9 mouse cellular contexts compared by ENCODE assay signal in the genomic region with DNA sequence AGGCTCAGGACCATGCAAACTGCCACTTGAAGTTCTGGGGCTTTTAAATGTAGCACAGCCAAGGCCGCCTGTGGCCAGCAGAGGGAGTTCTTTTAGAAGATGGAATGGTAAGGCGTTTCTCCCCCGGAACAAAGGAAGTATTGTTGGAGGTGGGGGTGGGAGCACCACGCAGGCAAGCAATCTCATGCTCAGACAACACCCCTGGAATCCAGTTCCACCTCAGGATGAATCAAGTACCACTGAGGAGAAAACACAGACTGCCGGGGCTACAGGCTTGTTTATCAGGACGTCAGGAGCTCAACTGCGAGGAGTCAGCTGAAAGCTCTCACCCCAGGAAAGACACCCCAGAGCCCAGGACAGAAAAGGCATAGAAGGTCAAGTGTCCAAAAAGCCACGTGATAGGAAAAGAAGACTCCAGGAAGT. TPM values are rescaled to one million over a fixed set of nuclear protein-coding genes. Genes with fewer than 3 reads are reported as not detected.
DNase-seq lines count a peak whose midpoint lies in the region; ATAC-seq lines count a peak whose summit lies in the region.
"Had no signal": no experiment of that assay in that cellular context is flagged by ENCODE, and none has a peak within 500 bp of the region (broad histone marks: within the 10 kb centered on the region; RNA-seq: fewer than 3 reads in every experiment).

No protein-coding gene starts in this region.

- no peak overlapping the region for H3K9ac ChIP-seq in kidney, embryonic 14.5 days (ENCODE audit: low read depth, low read length)
- H3K9ac ChIP-seq in liver, embryonic 12.5 days, result 0 out of 2 replicates have a peak overlapping the region, but pooled peaks have one; percentile 14

- H3K4me3 ChIP-seq in heart, embryonic 10.5 days, result no peak overlapping the region
- H3K4me3 ChIP-seq in kidney, embryonic 14.5 days (ENCODE audit: low read length), result no peak overlapping the region
- peak overlapping the region; percentile 25; the same call in 1 of the 2 replicates for H3K4me3 ChIP-seq in liver, embryonic 12.5 days

- peak; percentile 41 for ATAC-seq in erythroblast, adult 5-6 weeks (replicated peaks; ENCODE audit: low FRiP score, poor library complexity, severe bottlenecking)
- ATAC-seq in kidney, embryonic 14.5 days (ENCODE audit: low FRiP score, low TSS enrichment), result no peak
- ATAC-seq in liver, embryonic 12.5 days, result no peak

- H3K36me3 ChIP-seq in heart, embryonic 10.5 days, result no peaks in the 10 kb centered on the region
- no peaks in the 10 kb centered on the region for H3K36me3 ChIP-seq in kidney, embryonic 14.5 days (ENCODE audit: control insufficient read depth, insufficient read depth, low read length)
- H3K36me3 ChIP-seq in liver, embryonic 12.5 days, result no peaks in the 10 kb centered on the region

- DNase-seq in B cell, adult 2 months, result peak; percentile 79 to 81
- DNase-seq in adrenal gland, postnatal 14 days, result peak; percentile 78
- DNase-seq in heart, embryonic 10.5 days (ENCODE audit: low spot score), result peak; percentile 85
- peak; percentile 58 for DNase-seq in neural tube, embryonic 10.5 days (ENCODE audit: extremely low spot score, low spot score)
- peak; percentile 32 for DNase-seq in testis, postnatal 14 days (ENCODE audit: low spot score)

- H3K27ac ChIP-seq in heart, embryonic 10.5 days, result peak overlapping the region; percentile 93
- peak overlapping the region; percentile 93; the same call in 1 of the 2 replicates for H3K27ac ChIP-seq in kidney, embryonic 14.5 days (ENCODE audit: low read depth, low read length)
- H3K27ac ChIP-seq in liver, embryonic 12.5 days, result peak overlapping the region; percentile 97

- H3K4me1 ChIP-seq in heart, embryonic 10.5 days, result peaks cover 45% of the 10 kb centered on the region
- peaks cover 26% of the 10 kb centered on the region for H3K4me1 ChIP-seq in kidney, embryonic 14.5 days (ENCODE audit: control insufficient read depth, insufficient read depth, low read length)
- peaks cover 66% of the 10 kb centered on the region for H3K4me1 ChIP-seq in liver, embryonic 12.5 days

- no peaks in the 10 kb centered on the region for H3K27me3 ChIP-seq in heart, embryonic 10.5 days (ENCODE audit: insufficient read depth, poor library complexity, severe bottlenecking)
- H3K27me3 ChIP-seq in kidney, embryonic 14.5 days (ENCODE audit: control insufficient read depth, insufficient read depth, low read length), result no peaks in the 10 kb centered on the region
- H3K27me3 ChIP-seq in liver, embryonic 12.5 days (replicated peaks), result 0 out of 2 replicates have a peak, but pooled peaks cover 6% of the 10 kb centered on the region

- no peaks in the 10 kb centered on the region for H3K9me3 ChIP-seq in heart, embryonic 10.5 days
- peaks cover 9% of the 10 kb centered on the region for H3K9me3 ChIP-seq in kidney, embryonic 14.5 days (ENCODE audit: control insufficient read depth, low read length)
- no peaks in the 10 kb centered on the region for H3K9me3 ChIP-seq in liver, embryonic 12.5 days (replicated peaks)

- whole genome bisulfite sequencing in heart, embryonic 10.5 days, result 24% methylated on average over 8 of the region's 8 CpGs
- WGBS in kidney, embryonic 14.5 days, result 34% methylated on average over 8 of the region's 8 CpGs
- 26% methylated on average over 8 of the region's 8 CpGs for WGBS in liver, embryonic 12.5 days (ENCODE audit: insufficient replicate concordance)

- no peak overlapping the region for H3K4me2 ChIP-seq in kidney, embryonic 14.5 days (replicated peaks; ENCODE audit: low read depth, low read length)
- peak overlapping the region; percentile 55 for H3K4me2 ChIP-seq in liver, embryonic 12.5 days

RNA-seq across cellular contexts. Expression of a gene that starts 40.0 kb away (rescaled TPM):
- 82.0 and 103 TPM in 2 replicates for total RNA-seq in adrenal gland, postnatal 14 days (2021)
- total RNA-seq in erythroblast, adult 5-6 weeks (2015; ENCODE audit: low replicate concordance), result 153 and 185 TPM in 2 replicates
- total RNA-seq in erythroblast, adult 5-6 weeks (2017; ENCODE audit: low replicate concordance), result 205 and 233 TPM in 2 replicates
- polyA plus RNA-seq in heart, embryonic 10.5 days (2016; fragmentation: Nextera tagmentation; extraction: Ambion mirVana), result 37.7 and 42.4 TPM in 2 replicates
- 31.3 and 54.2 TPM in 2 replicates for polyA plus RNA-seq in kidney, embryonic 14.5 days (2014; fragmentation: Nextera tagmentation; extraction: Ambion mirVana)
- 23.2 and 24.8 TPM in 2 replicates for polyA plus RNA-seq in liver, embryonic 12.5 days (2016; fragmentation: Nextera tagmentation; extraction: Ambion mirVana)

RNA-seq across cellular contexts. Expression of a gene that starts 50.6 kb away (rescaled TPM):
- total RNA-seq in adrenal gland, postnatal 14 days (2021), result not detected in 2 replicates
- not detected in 2 replicates for total RNA-seq in erythroblast, adult 5-6 weeks (2015; ENCODE audit: low replicate concordance)
- total RNA-seq in erythroblast, adult 5-6 weeks (2017; ENCODE audit: low replicate concordance), result not detected in 2 replicates
- polyA plus RNA-seq in heart, embryonic 10.5 days (2016; fragmentation: Nextera tagmentation; extraction: Ambion mirVana), result 0.11 TPM in 1 of 2 replicates, not detected in the other
- 0.24 and 0.92 TPM in 2 replicates for polyA plus RNA-seq in kidney, embryonic 14.5 days (2014; fragmentation: Nextera tagmentation; extraction: Ambion mirVana)
- polyA plus RNA-seq in liver, embryonic 12.5 days (2016; fragmentation: Nextera tagmentation; extraction: Ambion mirVana), result not detected in 2 replicates
- total RNA-seq: gastrocnemius, postnatal 4 days had no signal

Comparison
In these comparisons a context has a peak if more than half of its experiments do, and no peak if none do; other contexts are left out.
1. DNase-seq: peak in every context shown above with its lines; median percentile 85 in heart, embryonic 10.5 days; 80 in B cell, adult 2 months; 78 in adrenal gland, postnatal 14 days; 58 in neural tube, embryonic 10.5 days; 32 in testis, postnatal 14 days.